Mouse (Mus musculus) neural tube, embryonic 12.5 days (tissue): ENCODE results near the gene E2f6. TPM values are rescaled to one million over a fixed set of nuclear protein-coding genes. Genes with fewer than 3 reads are reported as not detected.
A peak's percentile ranks its signal among the peaks of the same experiment; 100 is the strongest.

Experiments
- ATAC-seq: fragments of 200-750 bp; cut with Nextera tagmentation; 2 replicates; pipeline ENCODE4 v1.8.0; 2017; ENCODE audit warnings: low read depth, mild to moderate bottlenecking, moderate TSS enrichment, moderate library complexity; ENCODE audit not compliant: low FRiP score
- H3K27ac ChIP-seq: fragments of 300-500 bp; sonication (generic); 2 replicates; pipeline ENCODE4 v1.5.1; 2016
- H3K27me3 ChIP-seq: fragments of 300-500 bp; sonication (generic); replicated peaks from 2 replicates; pipeline ENCODE4 v1.6.1; 2016; ENCODE audit warnings: mild to moderate bottlenecking
- H3K36me3 ChIP-seq: fragments of 300-500 bp; sonication (generic); 2 replicates; pipeline ENCODE4 v1.6.1; 2016; ENCODE audit warnings: mild to moderate bottlenecking
- H3K4me1 ChIP-seq: fragments of 300-500 bp; sonication (generic); 2 replicates; pipeline ENCODE4 v1.6.1; 2016
- H3K4me2 ChIP-seq: fragments of 300-500 bp; sonication (generic); replicated peaks from 2 replicates; pipeline ENCODE4 v1.6.1; 2016; ENCODE audit warnings: mild to moderate bottlenecking
- H3K4me3 ChIP-seq: fragments of 300-500 bp; sonication (generic); 2 replicates; pipeline ENCODE4 v1.5.1; 2016
- H3K9ac ChIP-seq: fragments of 300-500 bp; sonication (generic); 2 replicates; pipeline ENCODE4 v1.6.1; 2016; ENCODE audit warnings: mild to moderate bottlenecking
- H3K9me3 ChIP-seq: fragments of 300-500 bp; sonication (generic); 2 replicates; pipeline ENCODE4 v1.6.1; 2016; ENCODE audit warnings: mild to moderate bottlenecking
- WGBS: fragments of 180-500 bp; shearing (Covaris S2); methylation state at CpG from one replicate; pipeline ENCODE4 v1.1.7; 2016; 5-methylcytosine and 5-hydroxymethylcytosine counted together
- polyA plus RNA-seq: library from polyadenylated mRNA; unstranded; fragments of >200 nt; fragmentation: Nextera tagmentation; extraction: Ambion mirVana; gene quantifications from 2 replicates; pipeline ENCODE4 v1.2.1, GENCODE M21; 2016

The E2f6 gene
- polyA plus RNA-seq, 1 experiment from 2014 or later: 60.6 TPM

DNA sequence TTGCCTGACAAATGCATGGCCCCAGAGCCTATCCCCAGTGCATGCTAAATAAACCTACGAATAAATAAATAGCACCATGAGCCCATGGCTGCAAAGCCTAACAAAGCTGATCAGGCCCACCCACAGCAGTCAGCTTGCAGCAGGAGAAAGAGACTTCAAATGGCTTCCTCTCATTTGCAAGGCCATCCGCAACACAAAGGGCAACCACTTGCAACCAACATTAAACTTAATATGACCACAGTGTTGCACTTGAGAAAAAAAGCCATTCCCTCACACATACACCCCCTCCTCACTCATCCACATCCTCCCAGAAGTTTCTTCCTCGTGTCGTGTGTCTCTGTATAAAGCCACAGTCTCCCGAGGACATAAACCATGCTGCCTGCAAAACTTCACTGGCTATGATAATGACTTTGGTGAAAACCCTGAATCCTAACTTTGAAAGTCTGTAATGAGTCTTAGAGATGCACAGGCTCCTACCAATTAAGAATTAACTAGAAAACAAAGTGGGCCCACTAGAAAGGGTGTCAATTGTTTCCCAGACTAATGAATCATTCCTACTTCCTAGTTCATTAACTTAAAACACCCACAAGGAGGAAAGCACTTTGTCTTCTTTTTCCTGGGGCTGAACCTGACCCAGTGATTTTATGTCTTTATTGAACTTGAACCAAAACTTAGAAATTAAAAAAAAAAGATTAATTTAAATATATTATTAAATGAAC is 7.4 kb upstream of the E2f6 start:
- ATAC-seq: no peak
- H3K9ac ChIP-seq: no peak overlapping the region

GRCm38 (mm10) chr12:16803956-16804430 is 6.8 kb upstream of the E2f6 start:
- ATAC-seq: no peak
- Histone ChIP-seq H3K4me1 (peaks cover 12% of the 10 kb centered on the region), H3K27ac (no peak overlapping the region), H3K27me3 (0 out of 2 replicates have a peak, but pooled peaks cover 5% of the 10 kb centered on the region), H3K9me3 (no peaks in the 10 kb centered on the region), H3K4me2 (no peak overlapping the region), H3K4me3 (no peak overlapping the region), H3K9ac (no peak overlapping the region), H3K36me3 (no peaks in the 10 kb centered on the region)
- WGBS: 13% methylated on average over 5 of the region's 5 CpGs

More for the DNA sequence above, 7.4 kb upstream of the E2f6 start:
- Histone ChIP-seq H3K9me3 (no peaks in the 10 kb centered on the region), H3K27ac (no peak overlapping the region), H3K4me1 (peaks cover 15% of the 10 kb centered on the region), H3K4me2 (no peak overlapping the region), H3K36me3 (no peaks in the 10 kb centered on the region), H3K4me3 (no peak overlapping the region), H3K27me3 (0 out of 2 replicates have a peak, but pooled peaks cover 5% of the 10 kb centered on the region)
- WGBS: 7% methylated on average over 5 of the region's 5 CpGs

DNA sequence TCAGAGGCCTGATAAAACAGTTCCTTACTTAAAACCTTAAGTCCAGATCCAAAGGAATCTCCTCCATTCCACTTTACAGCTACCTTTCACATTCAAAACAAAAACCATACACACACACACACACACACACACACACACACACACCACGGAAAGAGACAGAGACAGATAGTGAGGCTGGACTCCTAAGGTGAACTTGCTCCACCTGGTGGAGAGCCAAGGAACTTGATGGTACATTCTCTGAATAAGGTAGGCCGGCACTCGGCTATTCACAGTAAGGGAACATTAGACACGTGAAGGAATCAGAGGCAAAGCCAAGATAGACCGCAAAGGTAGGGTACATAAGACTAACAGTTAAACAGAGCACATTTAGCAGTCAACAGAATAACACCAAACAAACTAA is 5.3 kb upstream of the E2f6 start:
- no peak overlapping the region for H3K4me3 ChIP-seq
- H3K9me3 ChIP-seq: no peaks in the 10 kb centered on the region
- H3K4me1 ChIP-seq: peaks cover 5% of the 10 kb centered on the region; the same call in 1 of the 2 replicates
- H3K9ac ChIP-seq: no peak overlapping the region
- WGBS: 5% methylated on average over 5 of the region's 5 CpGs
- no peaks in the 10 kb centered on the region for H3K36me3 ChIP-seq
- H3K27me3 ChIP-seq: peaks cover 5% of the 10 kb centered on the region; the same call in 1 of the 2 replicates
- H3K27ac ChIP-seq: no peak overlapping the region
- peak; percentile 35; the same call in 1 of the 2 replicates for ATAC-seq
- H3K4me2 ChIP-seq: no peak overlapping the region

DNA sequence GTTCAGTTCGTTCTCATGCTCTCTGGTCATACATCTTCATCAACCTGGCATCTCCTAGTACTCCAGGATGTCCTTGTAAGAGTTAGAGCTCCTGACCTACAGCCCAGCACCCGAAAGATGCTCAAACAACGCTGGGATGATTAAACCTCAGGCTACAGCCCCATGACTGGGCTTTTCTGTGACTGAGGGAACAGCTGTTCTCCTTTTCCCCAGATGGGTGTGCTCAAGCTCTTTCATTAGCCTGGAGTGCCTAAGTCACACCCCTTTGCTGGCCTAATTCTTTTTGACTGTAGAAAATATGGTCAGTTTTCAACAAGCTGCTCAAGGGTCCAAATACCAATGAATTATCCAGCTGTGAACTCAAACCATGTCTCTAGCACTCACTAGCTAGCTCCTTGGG is 2.7 kb upstream of the E2f6 start:
- no peak overlapping the region for H3K4me2 ChIP-seq
- no peaks in the 10 kb centered on the region for H3K36me3 ChIP-seq
- peaks cover 5% of the 10 kb centered on the region; the same call in 1 of the 2 replicates for H3K27me3 ChIP-seq
- 48% methylated on average over 3 of the region's 3 CpGs for WGBS
- H3K27ac ChIP-seq: no peak overlapping the region
- peaks cover 24% of the 10 kb centered on the region for H3K4me1 ChIP-seq
- no peaks in the 10 kb centered on the region for H3K9me3 ChIP-seq
- no peak for ATAC-seq
- H3K9ac ChIP-seq: no peak overlapping the region
- no peak overlapping the region for H3K4me3 ChIP-seq

GRCm38 (mm10) chr12:16811477-16811876 is 714 bp downstream of the E2f6 start:
- H3K4me1 ChIP-seq: peaks cover 18% of the 10 kb centered on the region
- WGBS: 5% methylated on average over 15 of the region's 15 CpGs
- no peak overlapping the region for H3K27ac ChIP-seq
- H3K4me3 ChIP-seq: peak overlapping the region; percentile 92
- peak overlapping the region; percentile 89 for H3K9ac ChIP-seq
- ATAC-seq: no peak
- peaks cover 9% of the 10 kb centered on the region; the same call in 1 of the 2 replicates for H3K36me3 ChIP-seq
- peaks cover 3% of the 10 kb centered on the region; the same call in 1 of the 2 replicates for H3K27me3 ChIP-seq
- no peaks in the 10 kb centered on the region for H3K9me3 ChIP-seq
- peak overlapping the region; percentile 85 for H3K4me2 ChIP-seq

- Histone ChIP-seq H3K27me3 (no peaks in the 10 kb centered on the region), H3K4me3 (no peak overlapping the region), H3K9me3 (no peaks in the 10 kb centered on the region), H3K27ac (no peak overlapping the region), H3K9ac (no peak overlapping the region), H3K4me2 (no peak overlapping the region), H3K4me1 (peaks cover 16% of the 10 kb centered on the region), H3K36me3 (peaks cover 46% of the 10 kb centered on the region)
- 89% methylated on average over 4 of the region's 4 CpGs for WGBS
- ATAC-seq: no peak
Measured at GRCm38 (mm10) chr12:16817147-16817546, 6.4 kb downstream of the E2f6 start.

DNA sequence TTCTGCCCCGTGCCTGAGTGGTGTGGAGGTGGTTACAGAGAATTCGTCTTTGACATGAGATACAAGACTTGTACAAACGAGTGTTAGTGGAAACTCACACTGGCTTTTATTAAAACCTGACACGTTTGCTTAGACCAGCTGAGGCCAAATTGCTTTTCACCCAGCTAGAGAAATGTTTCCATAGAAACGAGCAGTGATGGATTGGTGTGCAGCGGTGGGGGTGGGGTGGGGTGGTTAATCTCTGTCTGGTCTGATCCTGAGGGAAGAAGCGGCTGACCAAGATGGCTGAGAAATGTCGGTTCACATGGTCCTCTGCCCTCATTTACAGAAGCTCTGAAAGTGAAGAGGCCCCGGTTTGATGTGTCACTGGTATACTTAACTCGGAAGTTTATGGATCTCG is 7.8 kb downstream of the E2f6 start:
- 32% methylated on average over 11 of the region's 11 CpGs for WGBS
- H3K36me3 ChIP-seq: peaks cover 55% of the 10 kb centered on the region
- peaks cover 7% of the 10 kb centered on the region; the same call in 1 of the 2 replicates for H3K4me1 ChIP-seq
- no peak overlapping the region for H3K9ac ChIP-seq
- H3K9me3 ChIP-seq: no peaks in the 10 kb centered on the region
- peak; percentile 72 for ATAC-seq
- no peak overlapping the region for H3K27ac ChIP-seq
- no peak overlapping the region for H3K4me3 ChIP-seq
- peak overlapping the region; percentile 1; the same call in 1 of the 2 replicates for H3K4me2 ChIP-seq
- no peaks in the 10 kb centered on the region for H3K27me3 ChIP-seq

DNA sequence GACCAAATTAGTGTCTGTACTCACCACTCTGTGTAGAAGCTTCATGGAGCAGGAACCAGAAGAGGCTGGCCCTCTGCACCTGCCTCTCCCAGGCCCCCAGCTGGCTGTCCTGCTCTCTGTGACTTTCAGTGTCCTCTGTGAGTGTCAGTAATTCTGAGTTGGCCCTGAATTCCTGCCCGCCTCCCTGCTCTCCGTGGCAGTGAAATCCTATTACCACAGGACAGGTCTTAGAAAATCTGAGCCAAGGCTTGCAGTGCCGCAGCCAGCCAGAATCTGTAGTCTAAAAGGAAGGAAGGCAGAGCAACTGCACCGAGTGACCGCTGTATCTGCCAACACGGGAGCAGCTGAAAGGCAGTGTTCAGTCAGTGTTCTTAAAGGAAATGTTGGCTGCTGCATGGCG is 10.0 kb downstream of the E2f6 start:
- Histone ChIP-seq H3K4me3 (no peak overlapping the region), H3K9ac (no peak overlapping the region), H3K27me3 (no peaks in the 10 kb centered on the region), H3K36me3 (peaks cover 69% of the 10 kb centered on the region), H3K27ac (no peak overlapping the region), H3K9me3 (no peaks in the 10 kb centered on the region), H3K4me1 (peaks cover 7% of the 10 kb centered on the region; the same call in 1 of the 2 replicates), H3K4me2 (no peak overlapping the region)
- no peak for ATAC-seq
- WGBS: 91% methylated on average over 7 of the region's 7 CpGs

DNA sequence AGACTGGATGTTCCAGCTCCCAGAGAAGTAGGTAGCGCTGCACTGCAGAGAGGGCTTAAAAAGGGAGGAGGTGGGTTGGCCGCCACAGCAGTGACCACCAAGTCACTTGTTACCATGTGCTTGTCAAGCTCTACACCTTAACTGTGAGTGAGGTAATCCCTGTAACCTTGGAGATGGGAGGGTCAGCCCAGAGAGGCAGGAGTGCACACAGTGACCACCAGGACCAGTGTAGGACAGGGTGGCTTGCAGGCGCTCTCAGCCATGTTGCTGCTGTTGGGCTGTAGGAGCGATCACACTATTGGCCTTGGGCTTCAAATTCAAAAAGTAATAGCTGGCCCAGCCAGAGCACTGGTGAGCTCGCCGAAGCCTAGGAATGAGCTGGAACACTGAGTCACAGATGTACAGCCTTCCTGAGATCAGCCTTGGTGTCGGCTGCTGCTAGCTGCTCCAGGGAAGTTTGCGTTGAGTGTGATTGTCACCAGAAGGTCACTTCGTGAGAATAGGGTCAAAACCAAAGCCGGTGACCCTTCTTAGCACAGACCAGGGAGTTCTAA is 11.5 kb downstream of the E2f6 start:
- WGBS: 96% methylated on average over 10 of the region's 10 CpGs
- H3K9me3 ChIP-seq: no peaks in the 10 kb centered on the region
- no peak overlapping the region for H3K27ac ChIP-seq
- no peak overlapping the region for H3K9ac ChIP-seq
- no peak for ATAC-seq
- H3K27me3 ChIP-seq: no peaks in the 10 kb centered on the region
- H3K4me2 ChIP-seq: no peak overlapping the region
- peaks cover 7% of the 10 kb centered on the region; the same call in 1 of the 2 replicates for H3K4me1 ChIP-seq
- peaks cover 72% of the 10 kb centered on the region for H3K36me3 ChIP-seq
- no peak overlapping the region for H3K4me3 ChIP-seq

DNA sequence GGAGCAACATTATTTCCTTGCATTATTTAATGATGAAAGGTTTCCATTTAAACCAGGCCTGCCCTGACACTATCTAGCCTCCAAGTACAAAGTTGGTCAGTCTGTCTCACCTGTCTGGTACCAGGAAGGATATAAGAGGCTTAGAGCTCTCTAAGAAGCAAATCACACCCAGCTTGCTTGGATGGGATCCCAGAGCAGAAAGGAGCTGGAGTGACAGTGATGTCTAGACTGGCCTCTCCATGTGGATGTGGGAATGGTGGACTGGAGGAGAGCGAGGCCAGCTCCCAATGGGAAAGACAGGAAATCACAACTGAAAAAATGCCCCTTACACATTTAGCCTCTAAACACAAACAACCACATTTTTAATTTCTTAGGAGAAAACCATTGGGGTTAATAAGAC is 12.9 kb downstream of the E2f6 start:
- Histone ChIP-seq H3K9me3 (no peaks in the 10 kb centered on the region), H3K4me1 (peaks cover 3% of the 10 kb centered on the region; the same call in 1 of the 2 replicates), H3K4me2 (no peak overlapping the region), H3K27me3 (no peaks in the 10 kb centered on the region), H3K36me3 (peaks cover 80% of the 10 kb centered on the region), H3K4me3 (no peak overlapping the region), H3K9ac (no peak overlapping the region), H3K27ac (no peak overlapping the region)
- WGBS: 94% methylated on average over 1 of the region's 1 CpGs
- ATAC-seq: no peak

GRCm38 (mm10) chr12:16828505-16828904 is 17.7 kb downstream of the E2f6 start:
- no peak overlapping the region for H3K4me3 ChIP-seq
- ATAC-seq: no peak
- H3K36me3 ChIP-seq: peaks cover 53% of the 10 kb centered on the region
- no peak overlapping the region for H3K9ac ChIP-seq
- 82% methylated on average over 6 of the region's 6 CpGs for WGBS
- H3K27ac ChIP-seq: no peak overlapping the region
- H3K4me1 ChIP-seq: no peaks in the 10 kb centered on the region
- no peaks in the 10 kb centered on the region for H3K27me3 ChIP-seq
- no peaks in the 10 kb centered on the region for H3K9me3 ChIP-seq
- H3K4me2 ChIP-seq: no peak overlapping the region

DNA sequence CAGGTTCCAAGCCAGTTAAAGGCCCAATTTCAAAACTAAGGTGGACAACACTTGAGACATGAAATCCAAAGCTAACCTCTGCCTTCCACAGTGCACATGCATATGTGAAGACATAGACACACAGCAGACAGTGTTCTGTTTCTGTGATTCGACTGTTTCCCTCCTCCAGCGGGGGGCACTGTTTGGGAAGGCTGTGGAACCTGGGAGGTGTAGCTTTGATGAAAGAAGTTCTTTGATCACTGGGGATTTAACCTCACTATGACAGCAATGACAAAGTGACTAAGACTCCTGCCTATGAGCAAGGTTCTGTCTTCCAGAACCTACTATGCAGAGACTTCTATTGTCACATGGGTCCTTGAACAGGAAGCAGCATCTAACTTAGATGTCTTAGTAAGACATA is 19.0 kb downstream of the E2f6 start:
- Histone ChIP-seq H3K27me3 (no peaks in the 10 kb centered on the region), H3K27ac (no peak overlapping the region), H3K36me3 (peaks cover 41% of the 10 kb centered on the region), H3K9me3 (no peaks in the 10 kb centered on the region), H3K4me3 (no peak overlapping the region), H3K9ac (no peak overlapping the region), H3K4me1 (no peaks in the 10 kb centered on the region), H3K4me2 (no peak overlapping the region)
- no peak for ATAC-seq
- 80% methylated on average over 2 of the region's 2 CpGs for WGBS
